Mouse (Mus musculus): ENCODE data around the gene Cebpa. TPM values are rescaled to one million over a fixed set of nuclear protein-coding genes. Genes with fewer than 3 reads are reported as not detected.

Cebpa gene
- polyA plus RNA-seq (2021; fragmentation: Nextera tagmentation): 0.48 and 1.8 TPM in 2 replicates
- long read RNA-seq, experiment 1, partial matches to known transcripts: 0 of 3 reads
- long read RNA-seq, experiment 1, other reads (novel, unspliced or antisense): 0 of 3 reads
- long read RNA-seq, experiment 2, partial matches to known transcripts: 0 of 1 reads
- long read RNA-seq, experiment 2, other reads (novel, unspliced or antisense): 0 of 1 reads

GRCm38 (mm10) chr7:35118841-35119413 lies at the start of gene Cebpa:
Gene Cebpa (plus strand): TSS chr7:35119293.

Other genes starting within 250 kb of the Cebpa start
- gene Pepd, start 206.9 kb upstream of the Cebpa start, polyA plus RNA-seq (2021; fragmentation: Nextera tagmentation): 40.4 and 56.2 TPM in 2 replicates
- gene Cebpg, start 62.7 kb upstream of the Cebpa start, polyA plus RNA-seq (2021; fragmentation: Nextera tagmentation): 4.8 and 37.5 TPM in 2 replicates
- gene Slc7a10, start 67.1 kb downstream of the Cebpa start, polyA plus RNA-seq (2021; fragmentation: Nextera tagmentation): 45.5 and 50.8 TPM in 2 replicates
- 9.8 and 10.2 TPM in 2 replicates for gene Lrp3, start 96.2 kb downstream of the Cebpa start, polyA plus RNA-seq (2021; fragmentation: Nextera tagmentation)
- 11.0 and 14.8 TPM in 2 replicates for gene Gpatch1, start 199.1 kb downstream of the Cebpa start, polyA plus RNA-seq (2021; fragmentation: Nextera tagmentation)
- gene Rhpn2, start 214.9 kb downstream of the Cebpa start, polyA plus RNA-seq (2021; fragmentation: Nextera tagmentation): 4.3 and 5.4 TPM in 2 replicates

Measured in left cerebral cortex, adult 6 months (tissue).